Mouse (Mus musculus): ENCODE data around the gene Adamts13. TPM values are rescaled to one million over a fixed set of nuclear protein-coding genes. Genes with fewer than 3 reads are reported as not detected.

Adamts13 gene
- polyA plus RNA-seq, 1 experiment from 2014 or later: not detected

DNA sequence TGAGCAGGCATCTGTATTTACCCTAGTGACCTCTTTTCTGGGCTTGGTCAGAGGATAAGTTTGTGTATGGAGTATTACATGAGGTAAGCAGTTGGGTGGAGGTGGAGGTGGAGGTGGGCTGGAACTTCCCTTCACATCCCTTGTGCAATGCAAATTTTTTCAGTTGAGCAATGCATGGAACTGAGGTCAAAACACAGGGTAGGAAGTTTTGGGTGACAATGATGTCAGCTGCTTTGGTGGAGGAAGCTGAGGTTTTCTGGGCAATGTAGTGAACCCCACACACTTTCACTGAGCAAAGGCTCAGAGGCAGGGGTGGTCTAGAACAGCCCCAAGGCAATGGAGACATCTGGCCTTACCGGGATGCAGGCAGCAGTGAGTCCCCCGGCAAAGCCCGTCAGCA lies 52.3 kb downstream of the Adamts13 start:
- no peak for ATAC-seq (ENCODE audit: insufficient number of reproducible peaks, low FRiP score, low TSS enrichment, low read depth)
- Histone ChIP-seq H3K4me2 (no peak overlapping the region), H3K27me3 (peaks cover 3% of the 10 kb centered on the region; the same call in 1 of the 2 replicates), H3K4me1 (peaks cover 8% of the 10 kb centered on the region), H3K9me3 (no peaks in the 10 kb centered on the region), H3K27ac (no peak overlapping the region), H3K36me3 (peaks cover under 1% of the 10 kb centered on the region; the same call in 1 of the 2 replicates), H3K4me3 (no peak overlapping the region), H3K9ac (no peak overlapping the region)
- WGBS: 48% methylated on average over 3 of the region's 3 CpGs

DNA sequence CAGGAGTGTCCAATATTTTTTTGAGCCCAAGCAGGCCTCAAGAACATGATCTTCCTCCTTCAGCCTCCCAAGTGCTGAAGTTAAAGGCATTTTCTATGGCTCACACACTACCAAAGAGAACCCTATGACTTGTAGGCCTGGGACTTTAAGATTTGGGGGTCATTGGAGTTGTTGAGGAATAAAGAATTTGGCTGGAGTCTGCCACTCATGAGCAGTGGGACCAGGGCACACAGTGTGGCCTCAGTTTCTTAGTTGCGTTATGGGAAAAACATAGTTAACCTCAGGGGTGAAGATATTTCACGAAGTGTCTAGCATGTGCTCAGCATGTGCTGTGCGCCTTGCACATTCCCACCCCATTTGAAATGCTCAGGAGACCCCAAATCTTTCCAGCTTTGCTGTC lies 53.1 kb downstream of the Adamts13 start:
- Histone ChIP-seq H3K4me3 (no peak overlapping the region), H3K9me3 (no peaks in the 10 kb centered on the region), H3K36me3 (no peaks in the 10 kb centered on the region), H3K4me2 (no peak overlapping the region), H3K27ac (no peak overlapping the region), H3K9ac (no peak overlapping the region), H3K4me1 (peaks cover 8% of the 10 kb centered on the region), H3K27me3 (peaks cover 3% of the 10 kb centered on the region; the same call in 1 of the 2 replicates)
- 85% methylated on average over 3 of the region's 3 CpGs for WGBS
- no peak for ATAC-seq (ENCODE audit: insufficient number of reproducible peaks, low FRiP score, low TSS enrichment, low read depth)

DNA sequence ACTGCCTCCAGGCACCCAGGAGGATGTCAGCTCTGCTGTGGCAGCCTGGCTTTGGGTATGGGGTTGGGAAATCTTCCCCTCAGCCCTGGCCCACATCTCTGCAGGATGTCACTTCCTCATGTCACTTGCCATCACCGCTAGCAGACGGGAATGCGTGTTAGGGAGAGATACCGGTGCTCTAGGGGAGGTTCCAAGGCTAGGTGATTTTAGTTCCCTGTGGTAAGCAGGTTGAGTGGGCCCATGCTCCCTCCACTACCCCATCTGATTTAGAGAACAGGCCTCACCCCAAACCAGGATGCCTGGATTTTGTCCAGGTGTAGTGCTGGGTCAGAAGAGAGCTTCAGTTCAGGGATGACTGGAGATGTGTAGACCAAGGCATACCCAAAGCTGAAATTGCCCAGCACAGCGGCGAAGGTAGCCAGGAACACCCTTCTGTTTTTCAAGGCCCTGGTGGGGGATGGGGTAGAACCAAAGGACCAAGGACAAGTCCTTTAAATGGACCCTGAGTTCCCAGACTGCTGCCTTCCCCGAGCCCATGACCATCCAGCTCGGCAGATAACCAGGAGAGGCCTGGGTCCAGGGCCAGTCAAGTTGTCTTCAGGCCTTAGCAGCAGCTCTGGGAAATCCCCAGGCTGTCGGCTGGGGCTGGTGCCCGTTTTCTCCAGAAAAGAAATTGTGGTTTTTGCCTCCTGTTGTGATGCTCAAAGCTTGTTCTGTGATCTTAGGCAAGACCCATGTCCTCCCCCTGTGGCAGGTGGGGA lies 53.8 kb downstream of the Adamts13 start:
- no peaks in the 10 kb centered on the region for H3K36me3 ChIP-seq
- peak overlapping the region; percentile 55; the same call in 1 of the 2 replicates for H3K4me2 ChIP-seq
- H3K27ac ChIP-seq: no peak overlapping the region
- no peak for ATAC-seq (ENCODE audit: insufficient number of reproducible peaks, low FRiP score, low TSS enrichment, low read depth)
- peaks cover 3% of the 10 kb centered on the region; the same call in 1 of the 2 replicates for H3K27me3 ChIP-seq
- H3K9ac ChIP-seq: no peak overlapping the region
- WGBS: 73% methylated on average over 10 of the region's 10 CpGs
- H3K4me3 ChIP-seq: 0 out of 2 replicates have a peak overlapping the region, but pooled peaks have one; percentile 26
- H3K9me3 ChIP-seq: no peaks in the 10 kb centered on the region
- H3K4me1 ChIP-seq: peaks cover 8% of the 10 kb centered on the region

DNA sequence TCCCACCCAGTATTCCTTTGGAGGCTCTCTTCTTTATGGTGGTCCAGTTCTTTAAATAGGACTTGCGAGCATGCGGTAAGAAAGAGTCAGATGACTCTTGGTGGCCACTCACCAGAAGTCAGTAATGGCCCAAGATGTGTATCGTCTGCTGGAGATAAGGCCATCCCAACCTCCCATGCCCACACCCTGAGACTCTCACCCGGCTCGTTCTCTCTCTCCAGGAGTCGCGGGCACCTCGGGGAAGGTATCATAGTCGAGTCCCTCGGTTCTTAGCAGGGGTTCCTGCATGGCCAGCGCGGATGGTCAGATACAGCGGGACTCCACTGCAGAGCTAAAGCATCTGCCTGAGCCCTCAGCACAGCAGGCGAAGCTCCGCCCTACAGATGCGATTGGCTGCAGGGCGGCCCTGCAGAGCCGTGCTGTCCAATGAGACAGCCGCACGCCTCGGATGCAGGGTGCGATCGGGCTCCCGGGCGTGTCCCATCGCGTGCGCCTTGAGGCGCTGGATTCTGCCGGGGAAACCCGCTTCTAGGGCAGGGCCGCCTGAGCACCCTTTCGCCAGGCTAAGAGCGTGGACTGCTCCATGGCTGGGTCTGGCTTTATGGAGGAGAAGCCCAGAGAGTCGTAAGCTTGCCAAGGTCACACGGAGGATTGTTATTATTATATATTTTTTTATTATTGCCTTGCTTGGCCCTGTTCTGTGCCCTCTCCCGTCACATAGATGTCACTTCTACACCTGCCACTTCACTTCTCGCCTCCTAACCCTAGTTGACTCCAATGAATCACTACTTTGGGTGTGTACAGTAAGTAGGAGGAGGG lies 54.6 kb downstream of the Adamts13 start, which contains the start of gene Slc2a6:
Gene Slc2a6, minus strand, starts transcription at position 381 of the 819 bp plus-strand sequence.
- Histone ChIP-seq H3K9me3 (no peaks in the 10 kb centered on the region), H3K27me3 (peaks cover 3% of the 10 kb centered on the region; the same call in 1 of the 2 replicates), H3K4me1 (peaks cover 8% of the 10 kb centered on the region), H3K4me2 (peak within 1 kb of the TSS; percentile 55), H3K9ac (no peak within 1 kb of the TSS), H3K36me3 (no peaks in the 10 kb centered on the region), H3K27ac (no peak within 1 kb of the TSS), H3K4me3 (peak within 1 kb of the TSS; percentile 26)
- 2% methylated on average over 38 of the region's 38 CpGs for WGBS
- peak; percentile 85 for ATAC-seq (ENCODE audit: insufficient number of reproducible peaks, low FRiP score, low TSS enrichment, low read depth)

DNA sequence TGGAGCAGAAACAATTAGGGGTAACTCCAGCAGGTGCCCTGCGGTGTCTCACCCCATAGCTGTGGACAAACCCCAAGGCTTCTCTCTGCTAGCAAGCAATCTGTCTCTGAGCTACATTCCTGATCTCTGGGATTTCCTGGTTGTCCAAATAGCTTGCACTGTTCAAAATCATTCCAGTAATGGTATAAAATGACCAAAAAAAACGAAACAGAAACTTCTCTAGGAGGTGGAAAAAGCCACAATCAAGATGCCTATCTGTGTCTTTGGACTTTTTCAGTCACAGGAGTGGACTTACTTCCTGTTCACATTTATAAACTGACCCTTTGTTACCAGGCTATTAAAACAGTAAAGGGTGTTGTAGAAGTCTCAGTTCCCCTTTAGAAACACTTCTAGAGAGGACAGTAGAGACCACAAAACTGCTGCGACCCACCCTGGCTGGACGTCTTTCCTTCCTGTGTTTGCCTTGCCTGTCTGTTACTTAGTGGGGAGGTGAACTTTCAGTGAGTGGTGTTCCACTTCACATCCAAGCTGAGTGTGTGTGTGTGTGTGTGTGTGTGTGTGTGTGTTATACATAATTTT lies 55.3 kb downstream of the Adamts13 start:
- Histone ChIP-seq H3K27ac (no peak overlapping the region), H3K4me2 (no peak overlapping the region; the same call in 1 of the 2 replicates), H3K9me3 (no peaks in the 10 kb centered on the region), H3K36me3 (no peaks in the 10 kb centered on the region), H3K9ac (no peak overlapping the region), H3K4me1 (peaks cover 8% of the 10 kb centered on the region), H3K27me3 (peaks cover 3% of the 10 kb centered on the region; the same call in 1 of the 2 replicates), H3K4me3 (no peak overlapping the region; the same call in 1 of the 2 replicates)
- no peak for ATAC-seq (ENCODE audit: insufficient number of reproducible peaks, low FRiP score, low TSS enrichment, low read depth)
- 72% methylated on average over 4 of the region's 4 CpGs for WGBS

DNA sequence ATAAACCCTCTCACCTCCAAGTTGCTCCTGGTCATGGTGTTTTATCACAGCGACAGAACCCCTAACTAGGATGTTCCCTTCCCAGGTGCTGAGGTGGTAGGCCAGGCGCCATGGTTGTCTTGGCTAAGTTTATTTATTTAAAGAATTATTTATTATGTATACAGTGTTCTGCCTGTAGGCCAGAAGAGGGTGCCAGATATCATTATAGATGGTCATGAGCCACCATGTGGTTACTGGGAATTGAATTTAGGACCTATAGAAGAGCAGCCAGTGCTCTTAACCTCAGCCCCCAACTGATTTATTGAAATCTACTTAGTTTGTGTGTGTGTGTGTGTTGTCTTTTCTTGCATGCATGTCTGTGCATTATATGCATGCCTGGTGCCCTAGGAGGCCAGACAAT lies 59.1 kb downstream of the Adamts13 start:
- Histone ChIP-seq H3K27me3 (peaks cover 3% of the 10 kb centered on the region; the same call in 1 of the 2 replicates), H3K27ac (no peak overlapping the region), H3K9me3 (no peaks in the 10 kb centered on the region), H3K36me3 (no peaks in the 10 kb centered on the region), H3K9ac (no peak overlapping the region), H3K4me2 (no peak overlapping the region), H3K4me1 (peaks cover 12% of the 10 kb centered on the region), H3K4me3 (no peak overlapping the region)
- 78% methylated on average over 2 of the region's 2 CpGs for WGBS
- no peak for ATAC-seq (ENCODE audit: insufficient number of reproducible peaks, low FRiP score, low TSS enrichment, low read depth)

DNA sequence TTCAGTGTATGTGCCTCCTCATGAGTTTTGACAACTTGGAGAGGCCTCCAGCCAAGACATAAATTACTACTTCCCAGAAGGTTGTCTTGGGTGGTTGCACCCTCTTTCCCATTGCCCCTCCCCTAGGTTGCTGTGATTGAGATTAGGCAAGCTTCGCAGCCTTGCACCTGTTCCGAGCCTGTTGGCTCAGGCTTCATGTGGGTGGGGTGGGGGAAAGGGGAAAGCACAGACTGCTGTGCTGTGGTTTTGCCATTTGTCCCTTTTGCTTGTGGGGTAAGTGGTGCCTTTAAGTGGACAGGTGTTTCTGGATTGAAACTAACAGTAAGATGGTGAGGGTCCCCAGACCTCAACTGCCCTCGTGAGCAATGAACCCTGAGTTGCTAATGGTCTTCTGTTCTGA lies 62.8 kb downstream of the Adamts13 start:
- no peaks in the 10 kb centered on the region for H3K27me3 ChIP-seq
- H3K4me2 ChIP-seq: no peak overlapping the region
- no peaks in the 10 kb centered on the region for H3K9me3 ChIP-seq
- H3K4me3 ChIP-seq: no peak overlapping the region
- peaks cover 10% of the 10 kb centered on the region; the same call in 1 of the 2 replicates for H3K4me1 ChIP-seq
- H3K36me3 ChIP-seq: no peaks in the 10 kb centered on the region
- no peak for ATAC-seq (ENCODE audit: insufficient number of reproducible peaks, low FRiP score, low TSS enrichment, low read depth)
- H3K27ac ChIP-seq: no peak overlapping the region
- no peak overlapping the region for H3K9ac ChIP-seq
- WGBS: 54% methylated on average over 3 of the region's 3 CpGs

DNA sequence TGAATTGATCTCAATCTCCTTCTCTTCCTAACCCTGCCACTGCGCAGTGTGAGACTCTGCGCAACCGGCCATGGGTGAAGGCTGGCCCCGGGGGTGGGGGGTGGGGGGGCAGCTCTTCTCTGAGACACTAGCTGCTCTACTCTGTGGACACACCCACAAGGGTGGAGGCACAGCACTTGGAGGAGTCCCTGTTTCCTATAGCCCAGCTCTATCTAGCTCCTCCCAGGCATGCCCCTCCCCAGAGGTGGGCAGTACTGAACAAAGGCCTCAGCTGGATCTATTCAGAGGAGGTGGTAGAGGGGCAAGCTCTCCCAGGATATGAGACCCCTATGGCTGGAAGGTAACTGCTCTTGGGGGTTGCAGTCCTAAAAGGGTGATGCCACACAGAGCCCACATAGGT lies 63.8 kb downstream of the Adamts13 start:
- no peak for ATAC-seq (ENCODE audit: insufficient number of reproducible peaks, low FRiP score, low TSS enrichment, low read depth)
- no peak overlapping the region for H3K27ac ChIP-seq
- peaks cover 5% of the 10 kb centered on the region; the same call in 1 of the 2 replicates for H3K27me3 ChIP-seq
- no peaks in the 10 kb centered on the region for H3K36me3 ChIP-seq
- peaks cover 10% of the 10 kb centered on the region; the same call in 1 of the 2 replicates for H3K4me1 ChIP-seq
- WGBS: 63% methylated on average over 4 of the region's 4 CpGs
- H3K4me2 ChIP-seq: no peak overlapping the region
- H3K9me3 ChIP-seq: no peaks in the 10 kb centered on the region
- no peak overlapping the region for H3K4me3 ChIP-seq
- no peak overlapping the region for H3K9ac ChIP-seq

DNA sequence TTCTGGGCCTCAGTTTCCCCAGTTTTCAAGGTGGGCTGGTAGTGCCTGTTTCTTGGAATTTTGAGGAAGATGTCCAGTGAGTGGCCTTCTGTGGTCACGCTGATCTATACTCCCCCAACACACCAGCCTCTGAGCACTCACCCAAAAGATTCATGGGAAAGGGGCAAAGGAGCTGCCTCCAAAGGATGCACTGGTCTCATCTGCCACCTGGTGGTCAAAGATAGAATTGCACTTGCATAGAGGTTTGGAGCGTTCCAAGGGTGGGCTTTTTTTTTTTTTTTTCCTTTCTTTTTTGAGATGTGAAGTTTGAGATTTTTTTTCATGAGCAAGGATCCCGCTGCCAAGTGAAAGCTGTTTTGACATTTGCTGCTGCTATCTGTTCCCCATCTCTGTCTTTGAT lies 65.4 kb downstream of the Adamts13 start:
- H3K9me3 ChIP-seq: no peaks in the 10 kb centered on the region
- H3K27me3 ChIP-seq: peaks cover 5% of the 10 kb centered on the region; the same call in 1 of the 2 replicates
- ATAC-seq (ENCODE audit: insufficient number of reproducible peaks, low FRiP score, low TSS enrichment, low read depth): no peak
- H3K4me3 ChIP-seq: no peak overlapping the region
- no peak overlapping the region for H3K27ac ChIP-seq
- no peak overlapping the region for H3K9ac ChIP-seq
- no peaks in the 10 kb centered on the region for H3K36me3 ChIP-seq
- 2% methylated on average over 3 of the region's 3 CpGs for WGBS
- peaks cover 15% of the 10 kb centered on the region; the same call in 1 of the 2 replicates for H3K4me1 ChIP-seq
- H3K4me2 ChIP-seq: no peak overlapping the region

DNA sequence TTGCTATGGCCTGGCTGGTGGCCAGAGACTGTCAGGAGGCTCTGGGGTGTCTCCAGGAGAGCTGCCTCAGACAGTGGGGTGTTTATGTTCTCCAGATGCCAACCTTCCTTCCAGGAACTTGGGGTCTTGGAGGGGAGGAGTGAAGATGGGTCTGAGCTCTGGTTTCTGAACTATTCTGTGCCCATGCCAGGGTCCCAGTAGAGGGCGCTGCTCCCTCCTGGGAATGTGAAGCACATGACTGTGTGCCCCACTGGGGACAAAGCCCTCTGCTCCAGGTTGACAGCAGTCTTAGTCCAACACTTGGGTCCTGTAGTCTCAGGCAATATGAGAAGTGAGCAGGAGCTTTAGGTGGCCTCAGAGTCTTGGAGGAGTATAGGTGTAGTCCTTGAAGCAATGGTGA lies 66.1 kb downstream of the Adamts13 start:
- no peak for ATAC-seq (ENCODE audit: insufficient number of reproducible peaks, low FRiP score, low TSS enrichment, low read depth)
- H3K27me3 ChIP-seq: peaks cover 5% of the 10 kb centered on the region; the same call in 1 of the 2 replicates
- no peak overlapping the region for H3K4me3 ChIP-seq
- no peak overlapping the region for H3K4me2 ChIP-seq
- no peaks in the 10 kb centered on the region for H3K9me3 ChIP-seq
- H3K36me3 ChIP-seq: no peaks in the 10 kb centered on the region
- H3K9ac ChIP-seq: no peak overlapping the region
- peaks cover 18% of the 10 kb centered on the region; the same call in 1 of the 2 replicates for H3K4me1 ChIP-seq
- H3K27ac ChIP-seq: peak overlapping the region; percentile 14; the same call in 1 of the 2 replicates
- 18% methylated on average over 1 of the region's 1 CpGs for WGBS

DNA sequence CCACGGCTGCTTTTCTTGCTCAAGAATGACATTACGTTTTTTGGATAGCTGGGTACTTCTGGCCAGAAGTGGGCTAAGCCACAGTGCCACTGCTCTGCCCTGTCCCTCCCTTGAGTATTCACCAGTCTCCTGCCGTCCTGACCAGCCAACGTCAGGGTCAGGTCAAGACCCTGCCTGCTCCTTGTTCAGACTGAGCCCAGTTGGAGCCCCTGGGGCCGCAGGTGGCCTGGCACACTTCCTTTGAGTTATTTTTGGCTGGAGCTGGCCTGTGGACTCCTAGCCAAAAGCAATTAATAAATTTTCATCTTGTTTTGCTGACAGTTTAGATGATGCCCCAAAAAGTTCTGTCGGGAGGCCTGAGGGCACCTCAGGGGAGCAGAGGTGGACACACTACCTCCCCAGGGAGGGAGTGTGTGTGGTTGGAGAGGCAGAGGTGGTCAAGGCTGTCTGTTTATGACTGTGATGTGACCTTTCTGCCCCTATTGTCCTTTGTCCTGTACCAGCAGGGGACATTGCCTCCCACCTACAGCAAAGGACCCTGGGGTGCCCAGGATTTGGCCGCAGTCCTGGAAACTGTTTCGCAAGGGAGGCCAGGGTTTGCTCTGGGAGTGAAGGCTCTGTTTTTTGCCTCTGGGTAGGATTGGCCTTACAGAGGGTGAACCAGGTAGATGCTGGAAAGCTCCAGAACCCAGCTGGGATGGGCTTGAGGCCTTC lies 69.1 kb downstream of the Adamts13 start:
- 59% methylated on average over 8 of the region's 8 CpGs for WGBS
- H3K9ac ChIP-seq: no peak overlapping the region
- no peak for ATAC-seq (ENCODE audit: insufficient number of reproducible peaks, low FRiP score, low TSS enrichment, low read depth)

More for the DNA sequence above, 69.1 kb downstream of the Adamts13 start:
- Histone ChIP-seq H3K4me1 (peaks cover 14% of the 10 kb centered on the region; the same call in 1 of the 2 replicates), H3K27ac (no peak overlapping the region), H3K27me3 (peaks cover 5% of the 10 kb centered on the region; the same call in 1 of the 2 replicates), H3K4me2 (no peak overlapping the region), H3K4me3 (no peak overlapping the region), H3K36me3 (no peaks in the 10 kb centered on the region), H3K9me3 (no peaks in the 10 kb centered on the region)
